Mouse (Mus musculus): Measurements from ENCODE around the gene 2310050C09Rik. TPM values are rescaled to one million over a fixed set of nuclear protein-coding genes. Genes with fewer than 3 reads are reported as not detected.

The 2310050C09Rik gene
- polyA plus RNA-seq (2015; fragmentation: Nextera tagmentation; extraction: Ambion mirVana) = 1.1 and 4.7 TPM in 2 replicates

- no peaks in the 10 kb centered on the region for H3K36me3 ChIP-seq
- H3K4me1 ChIP-seq = no peaks in the 10 kb centered on the region
- H3K9ac ChIP-seq = no peak within 1 kb of the TSS
- WGBS = 53% methylated on average over 4 of the region's 4 CpGs
- no peaks in the 10 kb centered on the region for H3K9me3 ChIP-seq
- ATAC-seq (ENCODE audit: insufficient number of reproducible peaks, low FRiP score, low TSS enrichment, low read depth) = no peak
- no peak within 1 kb of the TSS for H3K4me2 ChIP-seq
- no peak within 1 kb of the TSS for H3K4me3 ChIP-seq
- no peak within 1 kb of the TSS for H3K27ac ChIP-seq
- no peaks in the 10 kb centered on the region for H3K27me3 ChIP-seq
These were observed at the start of gene 2310050C09Rik for GRCm38 (mm10) chr3:92870116-92870515. Gene 2310050C09Rik, minus strand, starts transcription at chr3:92870216.

DNA sequence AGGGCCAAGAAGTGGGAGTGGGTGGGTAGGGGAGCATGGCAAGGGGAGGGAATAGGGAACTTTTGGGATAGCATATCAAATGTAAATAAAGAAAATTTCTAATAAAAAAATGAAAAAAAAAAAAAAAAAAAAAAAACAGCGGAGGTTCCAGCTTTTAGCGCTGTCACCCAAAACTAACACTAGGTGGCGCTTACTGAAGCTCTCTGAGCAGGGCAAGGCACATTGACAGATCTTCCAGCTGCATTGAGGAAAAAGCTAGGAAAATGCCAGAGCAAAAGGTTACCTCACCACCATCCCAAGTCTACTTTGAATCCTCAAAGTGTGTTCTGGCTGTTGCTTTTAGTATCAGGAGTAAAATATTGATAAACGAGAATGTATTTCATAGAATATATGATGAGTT lies 37.6 kb upstream of the 2310050C09Rik start:
- Histone ChIP-seq H3K4me3 (no peak overlapping the region), H3K4me1 (no peaks in the 10 kb centered on the region), H3K27me3 (no peaks in the 10 kb centered on the region), H3K9ac (no peak overlapping the region), H3K27ac (no peak overlapping the region), H3K36me3 (no peaks in the 10 kb centered on the region), H3K9me3 (no peaks in the 10 kb centered on the region), H3K4me2 (no peak overlapping the region)
- ATAC-seq (ENCODE audit: insufficient number of reproducible peaks, low FRiP score, low TSS enrichment, low read depth) = no peak
- WGBS = 25% methylated on average over 4 of the region's 4 CpGs

DNA sequence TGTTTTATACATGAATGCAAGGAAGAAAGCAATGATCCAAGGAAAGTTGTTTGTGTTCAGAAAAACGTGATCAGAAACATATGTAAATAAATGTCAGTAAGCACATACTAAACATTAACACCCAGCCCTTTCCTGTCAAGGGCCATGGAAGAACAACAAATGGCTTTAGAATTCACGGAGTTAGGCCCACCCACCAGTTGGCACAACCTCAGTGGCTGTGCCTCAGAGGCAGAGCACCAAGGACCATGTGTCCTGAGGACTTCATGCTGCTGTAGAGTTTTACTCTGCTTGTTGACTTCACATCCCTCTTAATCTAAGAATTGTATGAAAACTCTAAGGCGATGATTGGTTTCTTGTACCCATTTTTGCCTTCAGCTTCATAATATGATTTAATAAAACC lies 35.2 kb upstream of the 2310050C09Rik start:
- Histone ChIP-seq H3K9me3 (no peaks in the 10 kb centered on the region), H3K27ac (no peak overlapping the region), H3K4me1 (no peaks in the 10 kb centered on the region), H3K4me2 (no peak overlapping the region), H3K27me3 (no peaks in the 10 kb centered on the region), H3K36me3 (no peaks in the 10 kb centered on the region), H3K9ac (no peak overlapping the region), H3K4me3 (no peak overlapping the region)
- ATAC-seq (ENCODE audit: insufficient number of reproducible peaks, low FRiP score, low TSS enrichment, low read depth) = no peak
- WGBS = 47% methylated on average over 3 of the region's 3 CpGs

DNA sequence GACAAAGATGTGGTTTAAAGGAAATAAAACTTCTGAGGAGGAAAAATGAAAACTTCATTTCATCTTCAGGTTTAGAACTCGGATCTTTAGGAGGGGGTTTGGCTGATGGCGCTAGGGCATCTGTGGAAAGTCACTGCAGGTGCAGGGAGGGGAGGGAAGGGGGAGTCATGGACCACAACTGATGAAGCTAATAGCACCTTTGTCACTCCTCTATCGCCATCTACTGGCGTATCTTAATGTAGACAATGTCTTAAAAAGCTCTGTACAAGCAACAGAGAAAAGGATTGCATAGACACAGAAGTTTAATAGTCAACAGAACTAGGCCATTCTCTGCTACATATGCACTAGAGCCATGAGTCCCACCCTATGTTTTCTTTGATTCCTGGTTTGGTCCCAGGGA lies 33.6 kb upstream of the 2310050C09Rik start:
- Histone ChIP-seq H3K9ac (no peak overlapping the region), H3K36me3 (no peaks in the 10 kb centered on the region), H3K9me3 (no peaks in the 10 kb centered on the region), H3K4me3 (no peak overlapping the region), H3K27me3 (no peaks in the 10 kb centered on the region), H3K27ac (no peak overlapping the region), H3K4me1 (no peaks in the 10 kb centered on the region), H3K4me2 (no peak overlapping the region)
- no peak for ATAC-seq (ENCODE audit: insufficient number of reproducible peaks, low FRiP score, low TSS enrichment, low read depth)
- WGBS = 21% methylated on average over 4 of the region's 4 CpGs

DNA sequence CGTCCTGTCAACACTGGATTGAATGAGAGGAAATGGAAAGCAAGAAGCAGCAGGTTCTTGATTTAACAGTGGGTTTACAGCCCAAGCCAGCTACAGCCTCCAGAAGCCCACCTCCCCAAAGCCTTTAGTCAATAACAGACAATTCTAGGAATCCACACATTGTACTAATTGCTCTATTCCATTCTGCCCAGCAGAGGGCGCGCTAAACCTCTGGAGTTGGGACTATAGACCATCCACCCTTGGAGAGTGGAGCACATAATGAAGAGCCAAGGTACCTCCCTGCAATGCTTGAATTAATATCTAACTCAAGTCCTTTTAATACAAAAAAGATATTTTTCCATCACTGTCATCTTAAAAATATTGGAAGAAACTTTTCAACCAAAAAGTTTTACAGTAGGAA lies 33.0 kb upstream of the 2310050C09Rik start:
- Histone ChIP-seq H3K27me3 (no peaks in the 10 kb centered on the region), H3K9ac (no peak overlapping the region), H3K4me1 (no peaks in the 10 kb centered on the region), H3K4me2 (no peak overlapping the region), H3K36me3 (no peaks in the 10 kb centered on the region), H3K27ac (no peak overlapping the region), H3K9me3 (no peaks in the 10 kb centered on the region), H3K4me3 (no peak overlapping the region)
- ATAC-seq (ENCODE audit: insufficient number of reproducible peaks, low FRiP score, low TSS enrichment, low read depth) = no peak
- 28% methylated on average over 3 of the region's 3 CpGs for WGBS

DNA sequence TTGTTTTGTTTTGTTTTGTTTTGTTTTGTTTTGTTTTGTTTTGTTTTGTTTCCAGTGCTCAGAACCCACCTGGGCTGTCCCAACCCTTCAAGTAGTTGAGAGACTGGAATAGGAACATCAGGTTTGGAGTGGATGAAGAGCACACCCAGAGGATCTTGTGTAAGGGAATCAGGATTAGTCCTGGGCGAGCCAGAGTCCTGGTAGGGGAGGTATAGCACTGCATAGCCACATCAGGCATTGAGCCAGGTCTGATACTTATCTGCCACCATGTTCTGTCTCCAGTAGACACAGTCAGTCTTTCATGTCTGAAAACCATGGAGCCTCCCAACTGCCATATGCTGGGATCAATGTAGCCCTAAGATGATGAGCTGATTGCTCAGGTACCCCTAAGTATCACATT lies 24.5 kb upstream of the 2310050C09Rik start:
- no peaks in the 10 kb centered on the region for H3K27me3 ChIP-seq
- peaks cover 7% of the 10 kb centered on the region; the same call in 1 of the 2 replicates for H3K4me1 ChIP-seq
- H3K36me3 ChIP-seq = no peaks in the 10 kb centered on the region
- WGBS = 62% methylated on average over 1 of the region's 1 CpGs
- H3K9me3 ChIP-seq = no peaks in the 10 kb centered on the region
- H3K4me3 ChIP-seq = no peak overlapping the region
- no peak overlapping the region for H3K27ac ChIP-seq
- ATAC-seq (ENCODE audit: insufficient number of reproducible peaks, low FRiP score, low TSS enrichment, low read depth) = no peak
- H3K9ac ChIP-seq = no peak overlapping the region
- no peak overlapping the region for H3K4me2 ChIP-seq

DNA sequence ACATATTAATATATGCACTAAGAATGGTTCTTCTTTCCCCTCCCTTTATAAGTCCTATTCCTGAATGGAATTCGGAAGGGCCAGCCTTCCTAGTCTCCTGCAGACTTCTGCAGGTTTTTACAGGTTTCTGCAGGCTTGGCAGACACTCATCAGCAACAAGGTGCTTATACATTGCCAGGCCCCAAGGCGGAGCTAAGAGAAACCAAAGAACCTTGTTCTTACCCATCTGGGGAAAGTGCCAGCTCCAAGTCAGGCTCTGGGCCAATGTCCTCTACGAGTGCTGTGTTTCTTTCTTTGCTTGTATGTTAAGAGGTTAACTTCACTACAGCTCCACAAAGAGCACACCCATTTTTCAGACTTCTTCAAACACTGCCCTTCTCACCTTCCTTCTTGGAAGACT lies 24.0 kb upstream of the 2310050C09Rik start:
- Histone ChIP-seq H3K9me3 (no peaks in the 10 kb centered on the region), H3K36me3 (no peaks in the 10 kb centered on the region), H3K27me3 (no peaks in the 10 kb centered on the region), H3K27ac (no peak overlapping the region), H3K9ac (no peak overlapping the region), H3K4me1 (peaks cover 7% of the 10 kb centered on the region; the same call in 1 of the 2 replicates), H3K4me3 (no peak overlapping the region), H3K4me2 (no peak overlapping the region)
- 32% methylated on average over 3 of the region's 3 CpGs for WGBS
- ATAC-seq (ENCODE audit: insufficient number of reproducible peaks, low FRiP score, low TSS enrichment, low read depth) = no peak

DNA sequence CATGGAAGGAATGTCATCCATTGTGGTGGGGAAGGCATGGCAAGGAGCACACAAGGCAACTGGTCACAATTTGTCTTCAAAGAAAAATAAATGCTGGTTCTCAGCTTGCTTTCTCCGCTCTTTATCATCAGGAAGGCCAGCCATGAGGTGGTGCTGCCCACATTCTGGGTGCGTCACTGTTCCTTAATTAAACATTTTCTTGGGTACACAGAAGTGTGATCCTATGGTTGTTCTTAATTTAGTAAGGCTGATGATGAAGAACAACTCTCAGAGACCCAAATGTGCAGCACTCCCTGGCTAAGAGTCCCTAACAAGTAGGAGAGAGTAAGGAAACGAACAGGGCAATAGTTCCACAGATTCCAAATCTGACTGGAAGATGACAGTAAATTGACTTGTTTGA lies 4.2 kb upstream of the 2310050C09Rik start:
- 84% methylated on average over 3 of the region's 3 CpGs for WGBS
- no peaks in the 10 kb centered on the region for H3K36me3 ChIP-seq
- no peak overlapping the region for H3K4me2 ChIP-seq
- no peak for ATAC-seq (ENCODE audit: insufficient number of reproducible peaks, low FRiP score, low TSS enrichment, low read depth)
- no peaks in the 10 kb centered on the region for H3K9me3 ChIP-seq
- no peak overlapping the region for H3K4me3 ChIP-seq
- H3K27me3 ChIP-seq = no peaks in the 10 kb centered on the region
- H3K27ac ChIP-seq = no peak overlapping the region
- no peak overlapping the region for H3K9ac ChIP-seq
- no peaks in the 10 kb centered on the region for H3K4me1 ChIP-seq

- 81% methylated on average over 3 of the region's 3 CpGs for WGBS
- no peak within 1 kb of the TSS for H3K9ac ChIP-seq
These were observed 18.8 kb downstream of the 2310050C09Rik start, which contains the start of gene Lce1l for GRCm38 (mm10) chr3:92851186-92851585. Gene Lce1l, minus strand, starts transcription at chr3:92851286.

DNA sequence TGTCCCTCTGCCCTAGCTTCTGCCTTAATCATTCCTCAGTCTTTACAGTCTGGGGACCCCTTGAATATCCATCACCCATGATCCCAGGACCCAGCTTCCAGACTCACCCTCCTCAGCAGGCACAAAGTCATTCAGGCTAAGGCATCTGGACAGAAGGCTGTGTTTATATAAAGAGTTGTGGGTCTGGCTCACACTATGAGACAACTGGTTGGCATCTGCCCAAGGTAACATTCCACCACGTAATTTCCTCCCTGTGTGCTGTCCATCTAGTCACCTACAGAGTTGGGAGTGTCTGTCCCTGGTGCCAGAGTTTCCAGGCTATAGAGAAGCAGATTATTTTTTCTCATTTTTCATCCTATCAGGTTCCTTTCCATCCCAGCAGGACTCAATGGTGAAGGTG lies 42.9 kb downstream of the 2310050C09Rik start, which contains the start of gene Kprp:
Kprp (minus strand) TSS at position 140 of the 400 bp plus-strand sequence.
- Histone ChIP-seq H3K4me1 (no peaks in the 10 kb centered on the region), H3K36me3 (no peaks in the 10 kb centered on the region), H3K9me3 (no peaks in the 10 kb centered on the region), H3K27ac (no peak within 1 kb of the TSS), H3K9ac (no peak within 1 kb of the TSS), H3K27me3 (no peaks in the 10 kb centered on the region), H3K4me3 (no peak within 1 kb of the TSS), H3K4me2 (no peak within 1 kb of the TSS)
- WGBS = 46% methylated on average over 1 of the region's 1 CpGs
- no peak for ATAC-seq (ENCODE audit: insufficient number of reproducible peaks, low FRiP score, low TSS enrichment, low read depth)

More at GRCm38 (mm10) chr3:92851186-92851585, 18.8 kb downstream of the 2310050C09Rik start, which contains the start of gene Lce1l:
- H3K27me3 ChIP-seq = no peaks in the 10 kb centered on the region
- no peak within 1 kb of the TSS for H3K4me2 ChIP-seq
- H3K4me3 ChIP-seq = no peak within 1 kb of the TSS
- no peaks in the 10 kb centered on the region for H3K4me1 ChIP-seq
- no peak within 1 kb of the TSS for H3K27ac ChIP-seq
- no peaks in the 10 kb centered on the region for H3K36me3 ChIP-seq
- no peak for ATAC-seq (ENCODE audit: insufficient number of reproducible peaks, low FRiP score, low TSS enrichment, low read depth)
- H3K9me3 ChIP-seq = no peaks in the 10 kb centered on the region

- ATAC-seq (ENCODE audit: insufficient number of reproducible peaks, low FRiP score, low TSS enrichment, low read depth) = no peak
- Histone ChIP-seq H3K4me1 (no peaks in the 10 kb centered on the region), H3K9ac (no peak overlapping the region), H3K4me3 (no peak overlapping the region), H3K9me3 (no peaks in the 10 kb centered on the region), H3K36me3 (no peaks in the 10 kb centered on the region), H3K27me3 (no peaks in the 10 kb centered on the region), H3K4me2 (no peak overlapping the region), H3K27ac (no peak overlapping the region)
- 32% methylated on average over 1 of the region's 1 CpGs for WGBS
These were observed 44.2 kb downstream of the 2310050C09Rik start for GRCm38 (mm10) chr3:92825808-92826207.
